Mouse (Mus musculus): Measurements from ENCODE around the gene Fars2.

DNA sequence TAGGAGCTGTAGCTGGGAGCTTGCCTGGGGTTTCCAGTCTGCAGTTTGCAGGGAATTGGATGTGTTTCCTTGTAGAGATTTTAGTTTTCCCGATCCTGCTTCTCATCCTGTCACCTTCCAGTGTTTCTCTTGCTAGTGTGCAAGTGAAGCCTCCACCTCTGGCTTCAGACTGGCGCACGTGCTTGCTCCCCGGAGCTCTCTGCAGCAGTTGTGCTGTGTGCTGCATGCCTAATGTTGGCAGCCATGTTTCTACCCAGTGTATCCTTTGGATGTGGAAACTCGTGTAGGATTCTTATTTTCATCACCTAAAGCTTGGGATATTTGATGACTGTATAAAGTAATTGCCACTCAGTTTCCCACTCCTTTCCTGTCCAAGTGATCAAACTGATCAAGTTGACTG lies 140.0 kb downstream of the Fars2 start:
- no peak for TF ChIP-seq POLR2A (IDR thresholded peaks at IDR 0.05; ENCODE audit: borderline replicate concordance, insufficient read depth, low read length)
- no peak for TF ChIP-seq CTCF (IDR thresholded peaks at IDR 0.05; ENCODE audit: borderline replicate concordance, insufficient read depth, low read depth, low read length)
